Mouse (Mus musculus) kidney, adult 18-20 months (tissue): ENCODE measurements around the gene Gbe1.

Source experiments
- DNase-seq: peaks from one replicate; pipeline ENCODE4 v3.0.0; 2021

Gene Gbe1

DNA sequence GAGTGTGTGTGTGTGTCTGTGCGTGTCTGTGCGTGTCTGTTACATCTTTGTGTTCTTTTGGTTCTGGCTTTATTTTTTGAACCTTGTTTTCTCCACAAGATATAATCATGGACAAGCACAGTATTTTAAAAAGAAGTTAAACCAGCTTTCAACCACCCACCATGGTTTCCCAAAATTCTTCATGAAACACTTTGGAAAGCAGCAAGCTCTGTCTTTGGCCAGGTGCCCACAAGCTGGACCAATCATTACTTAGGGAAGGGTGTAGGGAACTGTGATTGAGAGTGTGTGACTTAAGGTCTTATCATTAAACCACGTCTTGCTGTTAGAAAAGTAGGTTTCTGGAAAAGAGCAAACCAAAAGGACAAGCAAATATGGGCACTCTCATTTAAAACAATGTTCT lies 288.6 kb downstream of the Gbe1 start:
- DNase-seq = no peak

DNA sequence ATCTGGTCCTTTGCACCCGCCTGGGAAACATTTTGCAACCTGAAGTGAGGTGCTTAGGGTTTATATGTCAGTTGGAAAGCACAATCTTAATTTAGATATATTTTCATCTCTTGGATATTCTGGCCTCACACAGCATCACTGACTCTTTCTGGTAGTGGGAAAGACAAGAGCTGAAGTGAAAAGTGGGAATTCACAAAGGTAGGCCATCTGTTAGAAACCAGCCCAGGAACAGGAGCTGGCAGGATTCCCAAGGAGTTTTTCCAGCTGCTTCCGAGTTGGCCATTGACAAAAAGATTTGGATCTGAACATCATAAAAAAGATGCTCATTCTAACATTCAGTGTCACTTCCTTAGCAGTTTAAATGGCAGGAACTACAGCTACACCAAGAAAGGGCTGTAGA lies 294.6 kb downstream of the Gbe1 start:
- no peak for DNase-seq

DNA sequence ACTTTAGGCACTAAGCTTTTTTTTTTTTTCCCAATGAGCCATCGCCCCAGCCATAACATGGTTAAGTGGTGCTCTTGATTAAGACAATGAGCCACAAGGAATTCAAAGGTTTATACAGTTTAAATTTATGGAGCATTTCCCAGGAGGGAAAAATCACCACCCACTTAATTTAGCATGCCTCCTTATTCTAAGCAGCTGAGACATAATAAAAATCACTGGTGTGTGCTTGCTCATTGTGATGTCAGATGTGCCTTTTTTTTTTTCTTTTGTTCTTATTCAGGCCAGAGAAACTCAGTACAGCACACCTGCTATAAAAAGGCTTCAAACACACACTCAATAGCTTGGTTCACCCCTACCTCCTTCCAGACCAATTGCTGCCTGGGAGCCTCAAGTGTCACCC lies 303.9 kb downstream of the Gbe1 start:
- no peak for DNase-seq

DNA sequence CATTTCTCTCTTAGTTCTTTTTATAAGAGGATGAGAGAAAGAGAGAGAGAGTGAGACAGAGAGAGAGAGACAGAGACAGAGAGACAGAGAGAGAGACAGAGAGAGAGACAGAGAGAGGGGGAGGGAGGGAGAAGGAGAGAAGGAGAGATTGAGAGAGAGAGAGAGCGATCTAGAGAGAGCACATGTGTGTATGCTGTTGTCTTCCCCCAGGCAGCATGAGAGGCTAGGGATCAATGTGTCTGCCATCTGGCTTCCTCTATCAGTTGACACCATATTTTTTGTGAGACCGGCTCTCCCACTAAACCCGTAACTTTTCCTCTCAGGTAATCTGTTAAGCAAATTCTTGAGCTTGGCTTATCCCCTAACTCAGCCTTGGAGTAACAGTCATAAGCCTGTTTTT lies 304.4 kb downstream of the Gbe1 start:
- no peak for DNase-seq
